Mouse (Mus musculus): ENCODE measurements around the gene Borcs8. TPM values are rescaled to one million over a fixed set of nuclear protein-coding genes. Genes with fewer than 3 reads are reported as not detected.

Gene Borcs8
- polyA plus RNA-seq, 1 experiment from 2014 or later = 38.0 TPM

DNA sequence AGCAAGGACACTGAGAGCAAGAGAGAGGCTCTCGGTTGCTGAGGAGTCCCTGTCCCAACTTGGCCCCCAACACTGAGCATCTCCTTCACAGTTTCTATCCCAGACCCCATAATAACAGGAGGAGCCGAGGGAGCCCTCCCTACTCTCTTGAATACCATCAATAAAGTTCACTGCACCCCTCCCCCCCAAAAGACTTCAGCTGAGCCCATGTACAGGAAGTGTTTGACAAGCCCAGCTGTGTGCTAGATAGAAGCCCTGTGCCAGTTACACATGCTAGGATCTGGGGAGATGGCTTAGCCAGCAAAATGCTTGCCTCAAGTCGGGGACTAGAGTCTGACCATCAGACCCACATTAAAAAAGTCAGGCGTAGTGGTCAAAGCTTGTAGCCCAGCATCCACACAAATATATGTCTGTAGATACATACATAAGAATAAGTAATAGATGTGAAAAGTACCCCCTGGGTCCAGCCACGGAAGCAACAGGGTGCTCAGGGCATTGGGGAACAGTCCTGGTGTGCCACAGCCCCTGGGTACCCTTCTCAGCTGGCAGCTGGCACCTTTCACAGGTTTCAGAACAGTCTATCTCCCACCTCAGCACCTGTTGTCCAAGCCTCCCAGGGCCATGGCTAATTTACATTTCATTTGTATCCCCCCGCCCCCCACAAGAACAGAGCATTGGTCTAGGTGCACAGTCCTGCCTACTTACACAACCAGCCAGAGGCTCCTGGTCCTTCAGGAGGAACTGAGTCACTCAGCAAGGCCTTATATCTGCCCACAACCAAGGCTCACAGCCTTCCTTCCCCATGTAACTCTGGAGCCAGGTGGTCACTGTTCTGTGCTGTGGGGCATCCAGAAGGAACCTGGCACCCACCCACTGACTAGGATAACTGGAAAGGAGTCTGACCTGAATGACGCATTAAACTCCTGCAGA lies 8.6 kb downstream of the Borcs8 start:
- Histone ChIP-seq H3K27ac (ENCODE audit: low read length) (no peak overlapping the region), H3K9me3 (replicated peaks; ENCODE audit: control insufficient read depth, low read length) (no peaks in the 10 kb centered on the region; the same call in 1 of the 2 replicates), H3K4me1 (ENCODE audit: control insufficient read depth, insufficient read depth, low read length) (peaks cover 6% of the 10 kb centered on the region; the same call in 1 of the 2 replicates), H3K4me3 (ENCODE audit: low read length) (no peak overlapping the region), H3K4me2 (ENCODE audit: low read depth, low read length) (no peak overlapping the region), H3K9ac (ENCODE audit: low read length) (no peak overlapping the region), H3K27me3 (ENCODE audit: control insufficient read depth, insufficient read depth, low read length) (peaks cover 6% of the 10 kb centered on the region), H3K36me3 (ENCODE audit: control insufficient read depth, insufficient read depth) (peaks cover 16% of the 10 kb centered on the region; the same call in 1 of the 2 replicates)
- WGBS = 88% methylated on average over 7 of the region's 7 CpGs
- no peak for ATAC-seq (replicated peaks; ENCODE audit: extremely low read depth, insufficient read depth, low FRiP score)

DNA sequence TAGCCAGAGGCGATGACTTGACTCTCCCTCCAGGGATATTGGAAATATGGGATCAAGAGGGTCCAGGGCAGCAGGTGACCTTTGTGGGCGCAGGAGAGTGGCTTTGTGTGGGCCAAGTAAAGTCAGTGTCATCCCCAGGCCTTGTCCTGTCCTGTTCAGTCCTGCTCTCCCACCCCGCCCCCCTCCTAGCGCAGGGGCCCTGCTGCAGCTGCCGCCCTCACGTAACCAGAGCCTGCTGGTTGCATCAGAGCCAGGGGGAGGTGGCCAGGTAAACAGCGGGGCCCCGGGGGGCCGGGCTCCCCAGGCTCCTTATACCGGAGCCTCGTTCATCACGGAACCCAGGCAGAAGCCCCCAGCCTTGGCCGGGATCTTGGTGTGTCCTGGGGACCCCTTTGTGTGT lies 10.9 kb downstream of the Borcs8 start:
- Histone ChIP-seq H3K9ac (ENCODE audit: low read length) (peak overlapping the region; percentile 49), H3K27ac (ENCODE audit: low read length) (no peak overlapping the region), H3K27me3 (ENCODE audit: control insufficient read depth, insufficient read depth, low read length) (peaks cover 6% of the 10 kb centered on the region), H3K4me3 (ENCODE audit: low read length) (no peak overlapping the region), H3K4me2 (ENCODE audit: low read depth, low read length) (no peak overlapping the region), H3K36me3 (ENCODE audit: control insufficient read depth, insufficient read depth) (peaks cover 9% of the 10 kb centered on the region; the same call in 1 of the 2 replicates), H3K9me3 (replicated peaks; ENCODE audit: control insufficient read depth, low read length) (no peaks in the 10 kb centered on the region; the same call in 1 of the 2 replicates), H3K4me1 (ENCODE audit: control insufficient read depth, insufficient read depth, low read length) (peaks cover 6% of the 10 kb centered on the region; the same call in 1 of the 2 replicates)
- no peak for ATAC-seq (replicated peaks; ENCODE audit: extremely low read depth, insufficient read depth, low FRiP score)
- WGBS = 14% methylated on average over 13 of the region's 13 CpGs

DNA sequence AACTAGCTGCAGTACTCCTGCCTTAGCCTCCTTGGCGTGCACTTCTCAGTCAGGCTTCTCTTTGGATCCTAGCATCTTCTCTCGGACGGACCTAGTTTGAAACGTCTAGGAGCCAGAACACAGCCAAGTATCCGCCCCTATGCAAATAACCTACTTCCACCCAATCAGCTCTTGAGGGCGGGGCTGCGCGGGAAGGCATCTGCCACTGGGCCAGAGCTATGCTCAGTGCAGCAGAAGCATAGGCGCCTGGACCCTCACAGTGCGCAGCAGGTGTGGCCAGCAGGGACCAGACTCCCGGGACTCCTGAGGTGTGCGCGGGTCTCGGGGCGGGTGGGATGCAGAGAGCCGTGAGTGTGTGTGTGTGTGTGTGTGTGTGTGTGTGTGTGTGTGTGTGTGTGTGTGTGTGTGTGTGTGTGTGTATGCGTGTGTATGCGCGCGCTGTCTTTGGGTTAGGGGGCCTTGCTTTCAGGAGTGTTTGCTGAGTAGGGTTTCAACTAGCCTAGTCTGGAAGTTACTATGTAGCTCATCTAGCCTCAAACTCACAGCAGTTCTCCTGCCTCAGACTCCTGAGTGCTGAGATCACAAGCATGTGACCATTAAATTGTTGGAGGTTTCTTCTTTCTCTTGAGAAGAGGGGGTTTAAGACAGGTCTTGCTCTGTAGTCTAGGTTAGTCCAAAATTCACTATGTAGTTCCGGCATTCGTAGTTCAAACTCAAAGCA lies 13.4 kb downstream of the Borcs8 start:
- peak; percentile 89 for ATAC-seq (replicated peaks; ENCODE audit: extremely low read depth, insufficient read depth, low FRiP score)
- peak overlapping the region; percentile 9; the same call in 1 of the 2 replicates for H3K4me3 ChIP-seq (ENCODE audit: low read length)
- no peaks in the 10 kb centered on the region; the same call in 1 of the 2 replicates for H3K9me3 ChIP-seq (replicated peaks; ENCODE audit: control insufficient read depth, low read length)
- H3K4me1 ChIP-seq (ENCODE audit: control insufficient read depth, insufficient read depth, low read length) = peaks cover 6% of the 10 kb centered on the region; the same call in 1 of the 2 replicates
- no peak overlapping the region for H3K9ac ChIP-seq (ENCODE audit: low read length)
- no peak overlapping the region for H3K27ac ChIP-seq (ENCODE audit: low read length)
- no peaks in the 10 kb centered on the region for H3K36me3 ChIP-seq (ENCODE audit: control insufficient read depth, insufficient read depth)
- H3K4me2 ChIP-seq (ENCODE audit: low read depth, low read length) = peak overlapping the region; percentile 48
- H3K27me3 ChIP-seq (ENCODE audit: control insufficient read depth, insufficient read depth, low read length) = peaks cover 8% of the 10 kb centered on the region
- WGBS = 15% methylated on average over 22 of the region's 22 CpGs

DNA sequence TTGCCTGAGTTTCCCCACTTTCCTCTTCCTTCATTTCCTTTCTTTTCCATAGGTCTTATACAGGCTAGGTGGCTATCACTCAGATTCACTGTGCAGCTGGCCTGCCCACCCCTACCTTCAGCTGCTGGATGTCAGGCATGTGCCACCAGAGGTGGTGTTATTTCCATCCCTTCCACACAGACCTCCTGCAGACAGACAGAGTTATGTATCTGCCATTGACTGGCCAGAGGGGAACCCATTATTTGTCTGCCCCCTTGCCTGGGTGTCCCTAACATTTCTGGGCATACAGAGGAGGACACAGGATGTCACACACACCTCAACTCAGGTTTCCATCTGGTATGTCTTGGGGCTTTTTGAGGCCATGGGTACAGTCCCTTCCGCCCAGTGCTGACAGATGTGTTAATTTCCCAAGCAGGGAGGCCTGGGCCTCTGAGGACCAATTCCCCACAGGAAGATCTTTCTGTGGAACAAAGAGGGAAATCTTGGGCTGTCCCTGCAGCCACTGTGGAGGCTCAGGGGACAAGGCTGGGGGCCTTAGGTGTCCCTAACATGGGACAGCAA lies 18.0 kb downstream of the Borcs8 start:
- Histone ChIP-seq H3K4me1 (ENCODE audit: control insufficient read depth, insufficient read depth, low read length) (peaks cover 6% of the 10 kb centered on the region), H3K27ac (ENCODE audit: low read length) (no peak overlapping the region), H3K9ac (ENCODE audit: low read length) (no peak overlapping the region), H3K4me3 (ENCODE audit: low read length) (no peak overlapping the region), H3K36me3 (ENCODE audit: control insufficient read depth, insufficient read depth) (no peaks in the 10 kb centered on the region), H3K27me3 (ENCODE audit: control insufficient read depth, insufficient read depth, low read length) (peaks cover 4% of the 10 kb centered on the region; the same call in 1 of the 2 replicates), H3K9me3 (replicated peaks; ENCODE audit: control insufficient read depth, low read length) (no peaks in the 10 kb centered on the region), H3K4me2 (ENCODE audit: low read depth, low read length) (no peak overlapping the region)
- no peak for ATAC-seq (replicated peaks; ENCODE audit: extremely low read depth, insufficient read depth, low FRiP score)
- 88% methylated on average over 1 of the region's 1 CpGs for WGBS

DNA sequence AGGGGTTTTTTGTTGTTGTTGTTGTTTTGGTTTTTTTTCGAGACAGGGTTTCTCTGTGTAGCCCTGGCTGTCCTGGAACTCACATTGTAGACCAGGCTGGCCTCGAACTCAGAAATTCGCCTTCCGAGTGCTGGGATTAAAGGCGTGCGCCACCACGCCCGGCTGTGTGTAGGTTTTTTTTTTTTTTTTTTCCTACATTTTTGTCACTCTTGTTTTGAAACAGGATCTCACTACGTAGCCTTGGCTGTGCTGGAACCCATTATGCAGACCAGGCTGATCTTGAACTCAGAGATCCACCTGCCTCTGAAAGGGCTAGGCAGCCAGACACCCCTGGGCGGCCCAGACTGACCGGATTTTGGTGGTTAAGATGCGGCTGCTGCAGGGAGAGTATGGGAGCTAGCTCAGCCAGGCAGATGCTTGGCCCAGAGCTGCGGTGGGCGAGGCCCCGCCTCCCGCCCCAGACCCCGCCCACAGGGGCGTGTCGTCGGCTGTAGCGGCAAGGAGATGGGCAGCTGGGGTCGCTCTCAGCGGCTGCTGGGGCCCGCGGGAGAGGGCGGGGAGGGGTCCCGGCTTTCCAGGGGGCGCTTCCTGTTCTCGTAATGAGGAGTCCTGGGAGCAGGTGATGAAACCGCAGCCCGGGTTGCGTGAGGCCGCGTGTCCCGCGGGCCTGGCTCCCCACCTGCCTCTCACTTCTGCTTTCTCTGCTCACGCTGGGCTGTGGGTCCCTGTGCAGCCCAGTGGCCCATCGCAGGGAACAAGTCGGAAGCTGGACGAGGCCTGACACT lies 19.0 kb downstream of the Borcs8 start:
- H3K27me3 ChIP-seq (ENCODE audit: control insufficient read depth, insufficient read depth, low read length) = peaks cover 4% of the 10 kb centered on the region; the same call in 1 of the 2 replicates

DNA sequence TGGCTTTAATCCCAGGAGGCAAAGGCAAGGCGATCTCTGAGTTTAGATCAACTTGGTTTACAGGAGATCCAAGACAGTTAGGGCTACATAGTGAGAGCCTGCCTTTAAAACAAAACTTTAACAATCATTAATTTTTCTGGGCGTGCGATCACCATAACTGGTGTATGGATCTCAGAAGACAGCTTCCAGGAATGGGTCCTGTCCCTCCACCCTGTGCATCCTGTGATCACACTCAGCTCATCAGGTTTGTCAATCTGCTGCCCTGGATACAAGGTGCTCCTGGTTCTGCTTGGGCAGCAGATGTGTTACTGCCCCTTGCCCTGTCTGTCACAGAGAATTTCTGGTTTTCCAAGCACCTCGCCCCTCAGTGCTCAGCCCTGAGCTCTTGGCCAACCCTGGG lies 19.9 kb downstream of the Borcs8 start:
- no peak for ATAC-seq (replicated peaks; ENCODE audit: extremely low read depth, insufficient read depth, low FRiP score)
- WGBS = 87% methylated on average over 4 of the region's 4 CpGs
- Histone ChIP-seq H3K4me2 (ENCODE audit: low read depth, low read length) (no peak overlapping the region), H3K9ac (ENCODE audit: low read length) (no peak overlapping the region), H3K4me3 (ENCODE audit: low read length) (no peak overlapping the region), H3K27me3 (ENCODE audit: control insufficient read depth, insufficient read depth, low read length) (peaks cover 4% of the 10 kb centered on the region; the same call in 1 of the 2 replicates), H3K27ac (ENCODE audit: low read length) (no peak overlapping the region), H3K36me3 (ENCODE audit: control insufficient read depth, insufficient read depth) (no peaks in the 10 kb centered on the region), H3K9me3 (replicated peaks; ENCODE audit: control insufficient read depth, low read length) (no peaks in the 10 kb centered on the region), H3K4me1 (ENCODE audit: control insufficient read depth, insufficient read depth, low read length) (peaks cover 2% of the 10 kb centered on the region; the same call in 1 of the 2 replicates)

More for the DNA sequence above, 19.0 kb downstream of the Borcs8 start:
- H3K4me2 ChIP-seq (ENCODE audit: low read depth, low read length) = peak overlapping the region; percentile 72
- WGBS = 11% methylated on average over 40 of the region's 40 CpGs
- no peaks in the 10 kb centered on the region for H3K9me3 ChIP-seq (replicated peaks; ENCODE audit: control insufficient read depth, low read length)
- ATAC-seq (replicated peaks; ENCODE audit: extremely low read depth, insufficient read depth, low FRiP score) = peak; percentile 81
- peak overlapping the region; percentile 62 for H3K9ac ChIP-seq (ENCODE audit: low read length)
- no peak overlapping the region for H3K27ac ChIP-seq (ENCODE audit: low read length)
- peak overlapping the region; percentile 50 for H3K4me3 ChIP-seq (ENCODE audit: low read length)
- H3K4me1 ChIP-seq (ENCODE audit: control insufficient read depth, insufficient read depth, low read length) = peaks cover 2% of the 10 kb centered on the region; the same call in 1 of the 2 replicates
- no peaks in the 10 kb centered on the region for H3K36me3 ChIP-seq (ENCODE audit: control insufficient read depth, insufficient read depth)

DNA sequence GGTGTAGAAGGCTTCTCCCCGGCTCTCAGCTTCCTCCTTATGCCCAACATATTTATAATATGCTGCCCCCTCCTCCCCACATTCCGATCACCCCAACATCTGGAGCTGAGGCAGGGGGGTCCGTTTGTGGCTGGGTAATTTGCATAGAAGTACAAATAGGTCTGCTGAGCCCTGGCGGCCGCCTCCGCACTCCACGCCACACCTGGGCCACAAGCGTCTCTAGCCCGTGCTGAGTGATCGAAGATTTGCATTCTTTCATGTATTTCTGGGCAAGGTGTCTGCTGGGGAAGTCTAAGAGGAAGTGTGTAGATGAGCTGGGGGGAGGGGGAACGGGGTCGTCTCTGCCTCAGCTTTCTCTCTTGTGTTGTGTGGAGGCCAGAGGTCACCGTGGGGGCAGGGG lies 20.7 kb downstream of the Borcs8 start:
- Histone ChIP-seq H3K27ac (ENCODE audit: low read length) (no peak overlapping the region), H3K4me1 (ENCODE audit: control insufficient read depth, insufficient read depth, low read length) (peaks cover 2% of the 10 kb centered on the region; the same call in 1 of the 2 replicates), H3K9me3 (replicated peaks; ENCODE audit: control insufficient read depth, low read length) (no peaks in the 10 kb centered on the region), H3K4me3 (ENCODE audit: low read length) (no peak overlapping the region), H3K36me3 (ENCODE audit: control insufficient read depth, insufficient read depth) (no peaks in the 10 kb centered on the region), H3K4me2 (ENCODE audit: low read depth, low read length) (no peak overlapping the region), H3K9ac (ENCODE audit: low read length) (no peak overlapping the region), H3K27me3 (ENCODE audit: control insufficient read depth, insufficient read depth, low read length) (peaks cover 5% of the 10 kb centered on the region; the same call in 1 of the 2 replicates)
- 53% methylated on average over 13 of the region's 13 CpGs for WGBS
- no peak for ATAC-seq (replicated peaks; ENCODE audit: extremely low read depth, insufficient read depth, low FRiP score)

DNA sequence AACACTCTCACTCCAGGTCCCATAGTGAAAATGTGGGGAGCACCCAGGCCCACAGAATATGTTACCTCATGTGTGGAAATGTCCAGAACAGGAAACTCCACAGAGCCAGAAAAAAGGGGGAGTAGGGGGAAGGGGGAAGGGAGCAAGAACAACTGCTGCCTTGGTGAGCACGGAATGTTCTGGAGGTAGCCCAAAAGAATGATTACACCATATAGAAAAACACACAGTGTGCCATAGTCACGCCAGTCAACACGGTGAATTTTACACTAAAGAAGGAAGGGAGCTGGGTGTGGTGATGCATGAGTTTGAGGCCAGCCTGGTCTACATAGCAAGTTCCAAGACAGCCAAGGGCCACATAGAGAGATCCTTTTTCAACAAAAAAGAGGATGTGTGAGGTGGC lies 24.0 kb downstream of the Borcs8 start:
- Histone ChIP-seq H3K9ac (ENCODE audit: low read length) (no peak overlapping the region), H3K9me3 (replicated peaks; ENCODE audit: control insufficient read depth, low read length) (no peaks in the 10 kb centered on the region), H3K27ac (ENCODE audit: low read length) (no peak overlapping the region), H3K36me3 (ENCODE audit: control insufficient read depth, insufficient read depth) (no peaks in the 10 kb centered on the region), H3K27me3 (ENCODE audit: control insufficient read depth, insufficient read depth, low read length) (peaks cover 14% of the 10 kb centered on the region), H3K4me2 (ENCODE audit: low read depth, low read length) (no peak overlapping the region), H3K4me1 (ENCODE audit: control insufficient read depth, insufficient read depth, low read length) (peaks cover 2% of the 10 kb centered on the region; the same call in 1 of the 2 replicates), H3K4me3 (ENCODE audit: low read length) (no peak overlapping the region)
- ATAC-seq (replicated peaks; ENCODE audit: extremely low read depth, insufficient read depth, low FRiP score) = no peak
- 81% methylated on average over 3 of the region's 3 CpGs for WGBS

All from heart, embryonic 16.5 days (tissue).